Mouse (Mus musculus): ENCODE data around the gene Smpd1.

Smpd1 gene

DNA sequence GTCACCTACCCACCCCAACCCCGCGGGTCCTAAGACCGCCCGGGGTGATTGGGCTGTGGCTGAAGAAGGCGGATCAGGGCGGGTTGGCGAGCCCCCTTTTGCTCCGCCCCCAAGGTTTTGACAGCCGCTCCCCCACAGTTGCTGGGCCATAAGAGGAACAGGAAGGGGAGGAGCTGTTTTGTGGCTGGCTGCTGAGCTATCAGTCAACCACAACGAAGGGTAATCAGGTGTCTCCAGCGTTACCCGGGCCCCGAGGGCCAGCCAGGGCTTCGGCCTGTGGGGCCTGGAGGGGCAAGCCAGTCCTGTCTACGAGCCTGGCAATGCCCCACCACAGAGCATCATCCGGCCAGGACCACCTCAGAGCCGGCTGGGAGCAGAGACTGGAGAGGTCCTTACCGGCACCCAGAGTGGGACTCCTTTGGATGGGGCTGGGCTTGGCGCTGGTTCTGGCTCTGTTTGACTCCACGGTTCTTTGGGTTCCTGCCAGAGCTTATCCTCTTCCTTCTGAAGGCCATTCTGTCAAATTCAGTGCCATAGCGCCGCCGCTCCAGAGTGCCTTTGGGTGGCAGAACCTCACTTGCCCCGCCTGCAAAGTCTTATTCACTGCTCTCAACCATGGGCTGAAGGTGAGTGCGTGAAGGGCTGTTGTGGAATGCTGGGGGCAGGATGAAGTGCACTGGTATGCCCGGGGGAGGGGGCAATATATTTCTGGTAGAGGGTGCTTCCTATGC lies at the start of gene Smpd1:
Gene Smpd1, plus strand, starts transcription at position 149 of the 731 bp plus-strand sequence.
- peak; percentile 88 for DNase-seq (ENCODE audit: low spot score)

DNA sequence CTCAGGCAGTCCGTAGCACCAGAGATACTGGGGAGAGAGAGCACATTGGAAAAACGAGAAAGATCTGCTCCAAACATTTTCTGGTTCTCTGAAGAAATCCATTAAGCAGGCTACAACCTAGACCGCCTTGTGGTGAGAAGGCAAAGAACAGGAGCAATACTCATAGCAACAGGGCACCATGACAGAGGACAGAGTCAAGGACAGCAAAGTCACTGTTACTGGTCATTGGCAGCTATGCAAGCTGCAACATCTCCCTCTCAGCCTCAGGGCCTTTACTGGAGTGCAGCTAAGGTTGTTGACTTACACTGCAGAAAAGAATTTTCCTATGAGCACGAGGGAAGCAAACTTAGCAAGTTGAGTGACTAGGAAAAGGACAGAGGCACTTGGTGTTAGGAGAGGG lies 46.9 kb upstream of the Smpd1 start:
- no peak for DNase-seq (ENCODE audit: low spot score)

GRCm38 (mm10) chr7:105510143-105510542 lies 44.0 kb upstream of the Smpd1 start:
- no peak for DNase-seq (ENCODE audit: low spot score)

- no peak for DNase-seq (ENCODE audit: low spot score)
These were observed 40.3 kb upstream of the Smpd1 start for GRCm38 (mm10) chr7:105513845-105514291.

DNA sequence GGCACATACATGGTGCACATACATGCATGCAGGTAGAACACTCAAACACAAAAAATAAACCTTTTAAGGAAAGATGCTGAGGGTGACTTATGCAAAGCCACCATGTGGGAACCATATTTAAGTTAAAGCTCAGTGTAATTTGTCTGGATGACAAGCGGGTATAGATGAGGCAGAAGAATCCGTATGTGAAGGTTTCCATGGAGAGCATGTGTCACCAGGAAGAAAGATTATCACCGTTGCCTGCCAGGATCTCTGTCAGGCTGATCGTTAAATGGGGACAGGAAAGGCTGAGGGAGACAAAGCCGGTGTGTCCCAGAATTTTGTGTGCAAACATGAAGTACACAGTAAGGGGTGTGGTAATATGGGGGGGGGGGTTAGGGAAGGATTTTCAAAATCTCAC lies 39.6 kb upstream of the Smpd1 start:
- DNase-seq (ENCODE audit: low spot score) = no peak

DNA sequence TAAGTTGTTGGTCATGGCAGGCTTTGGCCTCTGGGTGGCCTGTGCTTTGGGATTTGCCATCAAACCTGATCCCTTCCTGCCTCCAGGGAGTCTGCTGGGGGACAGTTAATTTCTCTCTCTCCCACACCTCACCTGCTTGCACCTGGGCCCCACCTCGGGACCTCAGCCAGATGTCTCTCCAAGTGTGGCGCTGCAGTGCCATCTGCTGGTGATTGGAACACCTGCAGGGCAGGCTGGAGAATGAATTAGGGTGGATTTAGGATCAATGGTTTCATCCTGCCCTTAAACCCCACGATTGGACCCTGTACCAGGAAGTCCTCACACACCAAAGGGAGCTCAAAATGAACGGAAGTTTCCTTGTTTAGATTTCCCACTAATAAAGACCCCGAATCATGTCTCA lies 39.0 kb upstream of the Smpd1 start:
- DNase-seq (ENCODE audit: low spot score) = no peak

DNA sequence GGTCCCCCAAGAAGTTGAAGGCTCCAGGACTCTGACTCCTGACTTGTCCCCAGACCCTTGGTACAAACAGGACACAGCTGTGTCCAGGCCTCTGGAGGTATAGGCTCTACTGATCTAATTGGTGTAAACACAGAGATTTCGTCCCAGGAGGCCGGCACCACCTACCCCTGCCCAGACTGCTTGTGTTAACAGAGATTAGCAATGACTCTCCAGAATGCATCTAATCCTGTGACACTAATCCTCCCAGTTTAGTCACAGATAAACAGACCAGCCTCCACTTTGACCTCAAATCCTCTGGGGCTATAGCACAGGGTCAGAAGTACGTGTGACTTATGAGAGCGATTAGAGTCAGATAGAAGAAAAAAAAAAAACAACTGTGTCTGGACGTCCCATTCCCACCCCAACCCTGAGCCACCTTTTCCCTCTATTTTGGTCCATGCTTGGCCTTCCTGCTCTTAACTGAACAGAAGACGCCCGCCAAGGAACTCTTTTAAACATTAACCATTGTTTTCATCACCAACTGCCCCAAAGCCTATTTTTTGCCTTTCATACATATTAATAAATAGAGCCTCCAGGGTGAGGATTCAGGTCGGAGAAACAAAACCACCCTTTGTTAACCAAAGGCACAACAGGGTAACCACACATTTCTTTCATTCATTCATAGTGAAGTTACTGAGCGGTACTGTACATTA lies 37.3 kb upstream of the Smpd1 start:
- no peak for DNase-seq (ENCODE audit: low spot score)

- DNase-seq (ENCODE audit: low spot score) = no peak
These were observed 34.8 kb upstream of the Smpd1 start for GRCm38 (mm10) chr7:105519336-105519735.

- no peak for DNase-seq (ENCODE audit: low spot score)
These were observed 34.4 kb upstream of the Smpd1 start for GRCm38 (mm10) chr7:105519771-105520170.

- no peak for DNase-seq (ENCODE audit: low spot score)
These were observed 34.0 kb upstream of the Smpd1 start for GRCm38 (mm10) chr7:105520201-105520600.

- DNase-seq (ENCODE audit: low spot score) = no peak
These were observed 29.9 kb upstream of the Smpd1 start for GRCm38 (mm10) chr7:105524222-105524621.

- DNase-seq (ENCODE audit: low spot score) = no peak
These were observed 26.7 kb upstream of the Smpd1 start for GRCm38 (mm10) chr7:105527306-105527937.

DNA sequence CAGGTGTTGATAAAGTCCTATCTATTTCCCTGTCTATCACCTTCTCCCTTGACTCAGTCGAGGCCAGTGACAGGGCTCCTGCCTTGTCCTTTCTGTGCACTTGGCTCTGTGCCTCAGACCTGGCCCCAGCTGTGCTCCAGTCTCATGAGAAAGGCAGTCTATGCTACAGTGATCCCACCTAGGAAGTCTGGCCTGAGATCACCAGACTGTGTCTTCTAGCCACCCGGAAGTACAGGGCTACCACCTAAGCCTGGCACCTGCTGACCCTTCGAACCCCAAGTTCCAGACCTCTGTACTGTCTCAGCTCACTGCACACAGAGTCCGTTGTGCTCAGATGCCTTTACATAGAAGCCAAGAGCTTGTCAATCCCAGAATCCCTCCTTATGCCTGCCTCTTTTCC lies 26.1 kb upstream of the Smpd1 start:
- DNase-seq (ENCODE audit: low spot score) = no peak

GRCm38 (mm10) chr7:105534162-105534561 lies 20.0 kb upstream of the Smpd1 start:
- no peak for DNase-seq (ENCODE audit: low spot score)

GRCm38 (mm10) chr7:105545986-105546385 lies 8.2 kb upstream of the Smpd1 start:
- DNase-seq (ENCODE audit: low spot score) = no peak

DNA sequence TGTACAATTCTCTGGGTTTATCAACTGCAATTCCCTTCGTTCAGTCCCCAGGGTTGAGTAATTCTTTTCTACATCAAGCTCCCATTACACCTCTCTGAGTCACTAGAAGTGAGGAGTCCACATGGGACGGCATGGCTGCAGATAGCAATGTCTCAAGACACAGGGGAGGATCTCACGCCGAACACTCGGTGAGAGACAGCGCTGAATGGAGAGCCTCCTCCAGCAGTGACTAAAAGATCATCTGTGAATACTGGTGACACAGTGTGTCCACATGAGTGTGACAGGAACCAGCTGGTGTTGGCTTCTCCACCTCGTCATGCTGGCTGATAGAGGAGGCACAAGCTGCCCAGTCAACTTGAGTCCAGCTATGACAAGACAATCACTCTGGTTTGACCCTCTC lies 6.2 kb upstream of the Smpd1 start:
- DNase-seq (ENCODE audit: low spot score) = no peak

- no peak for DNase-seq (ENCODE audit: low spot score)
These were observed 5.1 kb upstream of the Smpd1 start for GRCm38 (mm10) chr7:105549035-105549434.

GRCm38 (mm10) chr7:105553456-105554211 lies 526 bp upstream of the Smpd1 start:
- no peak for DNase-seq (ENCODE audit: low spot score)

GRCm38 (mm10) chr7:105555571-105555970 lies 1.4 kb downstream of the Smpd1 start:
- no peak for DNase-seq (ENCODE audit: low spot score)

DNA sequence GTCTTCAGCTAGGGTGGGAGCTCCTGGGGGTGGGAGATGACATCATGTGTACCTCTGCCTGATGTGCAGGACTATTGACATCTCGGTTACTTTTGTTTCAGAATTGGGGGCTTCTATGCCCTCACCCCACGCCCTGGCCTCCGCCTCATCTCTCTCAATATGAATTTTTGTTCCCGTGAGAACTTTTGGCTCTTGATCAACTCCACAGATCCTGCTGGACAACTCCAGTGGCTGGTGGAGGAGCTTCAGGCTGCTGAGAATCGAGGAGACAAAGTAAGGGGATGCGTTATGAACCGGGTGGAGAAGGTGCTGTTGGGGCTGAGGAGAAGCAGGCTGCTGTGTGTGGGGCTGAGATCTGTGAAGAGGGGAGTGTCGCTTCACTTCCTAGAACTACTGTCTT lies 2.2 kb downstream of the Smpd1 start:
- no peak for DNase-seq (ENCODE audit: low spot score)

DNA sequence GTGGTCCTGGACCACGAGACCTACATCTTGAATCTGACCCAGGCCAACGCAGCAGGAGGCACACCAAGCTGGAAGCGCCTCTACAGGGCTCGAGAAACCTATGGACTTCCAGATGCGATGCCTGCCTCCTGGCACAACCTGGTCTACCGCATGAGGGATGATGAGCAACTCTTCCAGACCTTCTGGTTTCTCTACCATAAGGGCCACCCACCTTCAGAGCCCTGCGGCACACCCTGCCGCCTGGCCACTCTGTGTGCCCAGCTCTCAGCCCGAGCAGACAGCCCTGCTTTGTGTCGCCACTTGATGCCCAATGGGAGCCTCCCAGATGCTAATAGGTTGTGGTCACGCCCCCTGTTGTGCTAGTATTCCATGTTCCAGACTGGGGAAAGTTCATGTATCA lies 3.5 kb downstream of the Smpd1 start:
- DNase-seq (ENCODE audit: low spot score) = no peak

- no peak for DNase-seq (ENCODE audit: low spot score)
These were observed 4.9 kb downstream of the Smpd1 start for GRCm38 (mm10) chr7:105559016-105559415.
